In the genomic region with DNA sequence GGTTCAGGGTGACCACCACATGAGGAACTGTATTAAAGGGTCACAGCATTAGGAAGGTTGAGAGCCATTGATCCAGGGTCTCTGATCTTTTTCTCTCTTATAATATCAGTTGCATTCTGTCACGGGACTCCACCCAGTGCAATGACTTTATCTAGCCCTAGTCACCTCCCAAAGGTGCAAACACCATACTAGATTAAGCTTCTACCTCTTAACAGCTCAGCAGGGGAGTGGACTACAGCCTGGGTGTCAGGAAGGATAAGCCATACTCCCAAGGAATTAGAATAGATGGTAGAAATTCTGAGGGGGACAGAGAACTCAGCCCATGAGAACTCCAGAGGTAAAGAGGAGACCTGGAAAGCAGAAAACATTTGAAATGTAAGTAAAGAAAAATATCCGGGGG, we compare ENCODE assay signal across 14 mouse cellular contexts.
"Had no signal": no experiment of that assay in that cellular context is flagged by ENCODE, and none has a peak within 500 bp of the region (broad histone marks: within the 10 kb centered on the region; RNA-seq: fewer than 3 reads in every experiment).

No protein-coding gene starts in this region.

- DNase-seq: kidney, adult 18-20 months; kidney, postnatal 10 days; kidney, postnatal 4 days; lung, embryonic 14.5 days; lung, postnatal 10 days; lung, postnatal 4 days; right cerebral cortex, postnatal 14 days had no signal

- H3K4me3 ChIP-seq: hindbrain, embryonic 15.5 days; layer of hippocampus, adult 2 months; left cerebral cortex, adult 2 months; limb, embryonic 10.5 days; megakaryocyte, embryonic 14.5 days had no signal

- H3K36me3 ChIP-seq: hindbrain, embryonic 15.5 days; limb, embryonic 10.5 days had no signal

- H3K4me2 ChIP-seq: hindbrain, embryonic 15.5 days; lung, embryonic 14.5 days; midbrain, embryonic 11.5 days had no signal

- H3K27me3 ChIP-seq: hindbrain, embryonic 15.5 days; megakaryocyte, embryonic 14.5 days had no signal

- H3K4me1 ChIP-seq: hindbrain, embryonic 15.5 days had no signal

- H3K9me3 ChIP-seq: hindbrain, embryonic 15.5 days; limb, embryonic 10.5 days; megakaryocyte, embryonic 14.5 days had no signal

- H3K27ac ChIP-seq: hindbrain, embryonic 15.5 days; layer of hippocampus, adult 2 months; left cerebral cortex, adult 2 months; limb, embryonic 10.5 days had no signal

- H3K9ac ChIP-seq: hindbrain, embryonic 15.5 days; lung, embryonic 14.5 days had no signal

- ATAC-seq: midbrain, embryonic 16.5 days had no signal
